Mouse (Mus musculus) bone marrow, adult 2 months (tissue): Measurements from ENCODE around the gene Urod. TPM values are rescaled to one million over a fixed set of nuclear protein-coding genes. Genes with fewer than 3 reads are reported as not detected.
A peak's percentile ranks its signal among the peaks of the same experiment; 100 is the strongest.

Experiments used
- H3K27ac ChIP-seq: fragments of 200-500 bp; 2 replicates; pipeline ENCODE4 v1.5.1; 2012; ENCODE audit warnings: low read depth, mild to moderate bottlenecking, control low read depth, inconsistent platforms, low read length; ENCODE audit not compliant: control insufficient read depth, poor library complexity, insufficient read depth
- H3K4me1 ChIP-seq: fragments of 200-500 bp; 2 replicates; pipeline ENCODE4 v1.6.1; 2011; ENCODE audit warnings: low read length; ENCODE audit not compliant: control insufficient read depth, insufficient read depth
- H3K4me3 ChIP-seq: fragments of 200-500 bp; replicated peaks from 2 replicates; pipeline ENCODE3; 2011; ENCODE audit warnings: mild to moderate bottlenecking, low read depth, low read length, control low read depth; ENCODE audit not compliant: control insufficient read depth
- CTCF ChIP-seq: fragments of 200-500 bp; IDR thresholded peaks from 2 replicates; pipeline ENCODE4 v1.5.1; 2011; ENCODE audit warnings: low read length, control low read depth; ENCODE audit not compliant: control insufficient read depth, insufficient read depth
- POLR2A ChIP-seq: fragments of 200-500 bp; IDR thresholded peaks from 2 replicates; pipeline ENCODE4 v1.6.1; 2011; ENCODE audit warnings: low read depth, mild to moderate bottlenecking, control low read depth, low read length, borderline replicate concordance; ENCODE audit not compliant: control insufficient read depth
- WGBS: fragments of 180-500 bp; shearing (Covaris S2); methylation state at CpG from one replicate; pipeline ENCODE4 v1.1.7; 2018; 5-methylcytosine and 5-hydroxymethylcytosine counted together
- polyA plus RNA-seq: library from polyadenylated mRNA; stranded (reverse); fragments of >200 nt; gene quantifications from 2 replicates; pipeline ENCODE4 v1.2.4, GENCODE M21; 2011; ENCODE audit warnings: low replicate concordance; ENCODE audit not compliant: missing spikeins, insufficient read depth, insufficient read length

Urod gene
- polyA plus RNA-seq, 1 experiment: 477 TPM

- 50% methylated on average over 17 of the region's 17 CpGs for WGBS
These were observed 7.7 kb downstream of the Urod start for GRCm38 (mm10) chr4:116986400-116987121.

GRCm38 (mm10) chr4:116985681-116986080, 8.5 kb downstream of the Urod start:
- no peaks in the 10 kb centered on the region for H3K4me1 ChIP-seq
- no peak overlapping the region for H3K27ac ChIP-seq
- WGBS: 91% methylated on average over 7 of the region's 7 CpGs
- no peak overlapping the region for H3K4me3 ChIP-seq
- TF ChIP-seq CTCF: no peak
- TF ChIP-seq POLR2A: no peak

More at GRCm38 (mm10) chr4:116986400-116987121, 7.7 kb downstream of the Urod start:
- TF ChIP-seq CTCF: peak; percentile 80
- TF ChIP-seq POLR2A: no peak
- H3K4me1 ChIP-seq: no peaks in the 10 kb centered on the region
- H3K4me3 ChIP-seq: no peak overlapping the region
- no peak overlapping the region for H3K27ac ChIP-seq

DNA sequence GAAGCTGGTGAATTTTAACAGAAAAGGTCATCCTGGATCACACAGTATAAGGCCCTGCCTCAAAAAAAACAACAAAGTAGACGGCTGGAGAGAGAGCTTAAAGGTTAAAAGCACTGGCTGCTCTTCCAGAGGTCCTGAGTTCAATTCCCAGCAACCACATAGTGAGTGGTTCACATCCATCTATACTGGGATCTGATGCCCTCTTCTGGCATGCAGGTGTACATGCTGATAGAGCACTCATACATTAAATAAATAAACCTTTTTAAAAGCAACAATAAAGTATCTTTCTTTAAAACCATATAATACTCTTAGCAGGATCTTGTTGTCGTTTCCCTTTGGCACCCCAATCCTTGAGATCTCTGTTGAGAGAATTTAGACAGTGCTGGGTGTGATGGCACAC, 17.7 kb downstream of the Urod start:
- no peak for TF ChIP-seq POLR2A
- TF ChIP-seq CTCF: no peak
- 48% methylated on average over 2 of the region's 2 CpGs for WGBS
- no peaks in the 10 kb centered on the region for H3K4me1 ChIP-seq
- no peak overlapping the region for H3K4me3 ChIP-seq
- no peak overlapping the region for H3K27ac ChIP-seq

DNA sequence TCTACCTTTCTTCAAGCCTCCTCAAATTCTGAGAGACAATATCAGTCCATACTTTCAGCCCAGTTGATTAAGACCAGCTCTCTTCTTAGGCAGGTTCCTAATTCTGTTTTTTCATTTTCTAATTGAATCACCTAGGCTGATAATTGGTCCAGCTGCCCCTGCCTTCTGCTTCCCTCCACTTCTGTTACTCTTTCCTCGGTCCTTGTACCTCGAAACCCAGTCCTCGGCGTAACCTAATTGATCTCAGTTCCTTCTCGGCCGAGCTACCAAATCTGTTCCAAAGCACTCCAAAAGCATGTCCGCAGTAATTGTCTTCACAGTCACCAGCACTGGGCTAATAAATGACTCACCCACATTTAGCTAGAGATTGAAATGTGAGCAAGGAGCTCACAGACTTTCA, 39.3 kb downstream of the Urod start:
- H3K4me1 ChIP-seq: no peaks in the 10 kb centered on the region
- TF ChIP-seq POLR2A (no peak), CTCF (no peak)
- no peak overlapping the region for H3K4me3 ChIP-seq
- H3K27ac ChIP-seq: no peak overlapping the region
- 83% methylated on average over 7 of the region's 7 CpGs for WGBS

GRCm38 (mm10) chr4:116951642-116952041, 42.6 kb downstream of the Urod start:
- WGBS: 57% methylated on average over 1 of the region's 1 CpGs

DNA sequence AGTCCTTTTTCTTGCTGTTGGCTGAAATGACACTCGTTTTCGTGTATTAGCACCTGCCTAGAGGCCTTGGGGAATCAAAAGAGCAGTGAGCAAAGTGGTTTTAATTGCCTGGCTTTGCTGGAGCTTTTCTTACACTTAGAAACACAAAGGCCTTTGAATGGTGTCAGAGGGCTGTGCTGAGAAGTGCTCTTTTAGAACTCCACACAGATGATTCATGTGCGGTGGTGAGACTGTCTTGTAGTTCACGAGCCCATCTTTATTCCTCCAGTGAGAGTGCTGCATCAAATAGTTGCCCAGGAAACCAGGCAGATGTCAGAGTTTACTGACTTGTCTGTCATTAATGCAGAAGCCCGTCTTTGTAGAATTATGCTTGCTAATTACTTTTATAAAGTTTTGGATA, 50.2 kb downstream of the Urod start:
- Histone ChIP-seq H3K27ac (no peak overlapping the region), H3K4me3 (no peak overlapping the region), H3K4me1 (no peaks in the 10 kb centered on the region)
- WGBS: 80% methylated on average over 5 of the region's 5 CpGs
- TF ChIP-seq CTCF: no peak
- no peak for TF ChIP-seq POLR2A

More at GRCm38 (mm10) chr4:116951642-116952041, 42.6 kb downstream of the Urod start:
- Histone ChIP-seq H3K4me3 (no peak overlapping the region), H3K27ac (no peak overlapping the region), H3K4me1 (no peaks in the 10 kb centered on the region)
- TF ChIP-seq POLR2A (no peak), CTCF (no peak)

- TF ChIP-seq CTCF (no peak), POLR2A (no peak)
These were observed 51.5 kb downstream of the Urod start for GRCm38 (mm10) chr4:116942695-116943094.

More at GRCm38 (mm10) chr4:116942695-116943094, 51.5 kb downstream of the Urod start:
- H3K4me1 ChIP-seq: no peaks in the 10 kb centered on the region
- no peak overlapping the region for H3K27ac ChIP-seq
- WGBS: 82% methylated on average over 2 of the region's 2 CpGs
- no peak overlapping the region for H3K4me3 ChIP-seq

Other genes starting within 250 kb of the Urod start
- gene Toe1, start 186.8 kb downstream of the Urod start, polyA plus RNA-seq: 8.8 and 11.9 TPM in 2 replicates
- 3.2 and 25.9 TPM in 2 replicates for gene Mutyh, start 186.7 kb downstream of the Urod start, polyA plus RNA-seq
- gene Hpdl, start 172.7 kb downstream of the Urod start, polyA plus RNA-seq: not detected in 2 replicates
- gene Zswim5, start 117.0 kb downstream of the Urod start, polyA plus RNA-seq: 0.72 TPM in 1 of 2 replicates, not detected in the other
- 10.3 and 18.7 TPM in 2 replicates for gene Hectd3, start 904 bp upstream of the Urod start, polyA plus RNA-seq
- 13.1 and 23.4 TPM in 2 replicates for gene Eif2b3, start 25.0 kb upstream of the Urod start, polyA plus RNA-seq
- 1.5 and 2.8 TPM in 2 replicates for gene Ptch2, start 101.7 kb upstream of the Urod start, polyA plus RNA-seq
- gene Btbd19, start 131.3 kb upstream of the Urod start, polyA plus RNA-seq: 2.9 and 7.0 TPM in 2 replicates
- gene Tctex1d4, start 132.4 kb upstream of the Urod start, polyA plus RNA-seq: not detected in 2 replicates
- 3.1 and 7.8 TPM in 2 replicates for gene Plk3, start 139.6 kb upstream of the Urod start, polyA plus RNA-seq
- 2,334 and 3,425 TPM in 2 replicates for gene Rps8, start 161.8 kb upstream of the Urod start, polyA plus RNA-seq
- gene Kif2c, start 188.2 kb upstream of the Urod start, polyA plus RNA-seq: 18.5 and 33.6 TPM in 2 replicates